Mouse (Mus musculus): ENCODE results near the gene Ankrd23. TPM values are rescaled to one million over a fixed set of nuclear protein-coding genes. Genes with fewer than 3 reads are reported as not detected.

Gene Ankrd23
- total RNA-seq, 4 experiments from 2014 or later: 2,275 to 3,003 (median 2,494) TPM

- no peak for DNase-seq (ENCODE audit: low spot score in 2 of 2)
These were observed 9.3 kb upstream of the Ankrd23 start for GRCm38 (mm10) chr1:36545845-36546600.

- DNase-seq (ENCODE audit: low spot score in 2 of 2): no peak
These were observed 8.7 kb upstream of the Ankrd23 start for GRCm38 (mm10) chr1:36545382-36545781.

GRCm38 (mm10) chr1:36542925-36543324 is 6.2 kb upstream of the Ankrd23 start:
- DNase-seq (ENCODE audit: low spot score in 2 of 2): no peak

GRCm38 (mm10) chr1:36541844-36542243 is 5.2 kb upstream of the Ankrd23 start:
- DNase-seq (ENCODE audit: low spot score in 2 of 2): no peak

- no peak for DNase-seq (ENCODE audit: low spot score in 2 of 2)
These were observed 4.1 kb upstream of the Ankrd23 start for GRCm38 (mm10) chr1:36540807-36541206.

- DNase-seq (ENCODE audit: low spot score in 2 of 2): no peak
These were observed 3.4 kb upstream of the Ankrd23 start for GRCm38 (mm10) chr1:36540132-36540531.

GRCm38 (mm10) chr1:36539186-36539585 is 2.5 kb upstream of the Ankrd23 start, which contains the start of gene Gm42417:
Gene Gm42417, minus strand, starts transcription at chr1:36539429.
- peak; percentile 78 to 90 for DNase-seq (ENCODE audit: low spot score in 2 of 2)

GRCm38 (mm10) chr1:36538727-36539126 is 2.0 kb upstream of the Ankrd23 start:
- DNase-seq (ENCODE audit: low spot score in 2 of 2): no peak

GRCm38 (mm10) chr1:36536397-36536728 is 320 bp downstream of the Ankrd23 start:
- no peak for DNase-seq (ENCODE audit: low spot score in 2 of 2)

- peak; percentile 84 to 90 for DNase-seq (ENCODE audit: low spot score in 2 of 2)
These were observed 946 bp downstream of the Ankrd23 start for GRCm38 (mm10) chr1:36535477-36536396.

- DNase-seq (ENCODE audit: low spot score in 2 of 2): peak; percentile 63 to 74
These were observed 2.1 kb downstream of the Ankrd23 start for GRCm38 (mm10) chr1:36534595-36535058.

- no peak for DNase-seq (ENCODE audit: low spot score in 2 of 2)
These were observed 3.1 kb downstream of the Ankrd23 start for GRCm38 (mm10) chr1:36533546-36533945.

GRCm38 (mm10) chr1:36531461-36531860 is 5.2 kb downstream of the Ankrd23 start:
- no peak for DNase-seq (ENCODE audit: low spot score in 2 of 2)

- DNase-seq (ENCODE audit: low spot score in 2 of 2): no peak
These were observed 5.7 kb downstream of the Ankrd23 start for GRCm38 (mm10) chr1:36530962-36531361.

- DNase-seq (ENCODE audit: low spot score in 2 of 2): no peak
These were observed 6.2 kb downstream of the Ankrd23 start for GRCm38 (mm10) chr1:36530485-36530884.

- no peak for DNase-seq (ENCODE audit: low spot score in 2 of 2)
These were observed 6.8 kb downstream of the Ankrd23 start for GRCm38 (mm10) chr1:36529875-36530274.

GRCm38 (mm10) chr1:36529274-36529673 is 7.4 kb downstream of the Ankrd23 start:
- no peak for DNase-seq (ENCODE audit: low spot score in 2 of 2)

GRCm38 (mm10) chr1:36528351-36528750 is 8.3 kb downstream of the Ankrd23 start:
- DNase-seq (ENCODE audit: low spot score in 2 of 2): no peak

- no peak for DNase-seq (ENCODE audit: low spot score in 2 of 2)
These were observed 9.8 kb downstream of the Ankrd23 start for GRCm38 (mm10) chr1:36526903-36527302.

GRCm38 (mm10) chr1:36525774-36526173 is 10.9 kb downstream of the Ankrd23 start:
- DNase-seq (ENCODE audit: low spot score in 2 of 2): no peak

- no peak for DNase-seq (ENCODE audit: low spot score in 2 of 2)
These were observed 12.6 kb downstream of the Ankrd23 start for GRCm38 (mm10) chr1:36524058-36524457.

- peak in 1 of 2 experiments; percentile 58 for DNase-seq (ENCODE audit: low spot score in 2 of 2)
These were observed 13.2 kb downstream of the Ankrd23 start for GRCm38 (mm10) chr1:36523332-36524013.

Data from gastrocnemius, adult 8-10 months (tissue).